Mouse (Mus musculus): ENCODE results near the gene Itga9. TPM values are rescaled to one million over a fixed set of nuclear protein-coding genes. Genes with fewer than 3 reads are reported as not detected.
"Not testable (repeated sequence)": the region's sequence is repeated elsewhere in the genome, so short reads cannot be mapped to it uniquely, and the experiment has no call there.

Gene Itga9
- polyA plus RNA-seq, 2 experiments: 1.4 to 2.8 TPM

GRCm38 (mm10) chr9:118590230-118590629 lies 16.3 kb upstream of the Itga9 start:
- Histone ChIP-seq H3K27ac (no peak overlapping the region), H3K4me2 (ENCODE audit: low read depth) (no peak overlapping the region), H3K4me3 (ENCODE audit: insufficient read depth in 1 of 2, low read depth in 2 of 2, low read length in 2 of 2) (no peak overlapping the region), H3K36me3 (replicated peaks; ENCODE audit: control insufficient read depth, insufficient read depth, low read depth) (no peaks in the 10 kb centered on the region), H3K9me3 (ENCODE audit: control insufficient read depth, low read length) (no peaks in the 10 kb centered on the region), H3K4me1 (replicated peaks; ENCODE audit: control insufficient read depth in 2 of 2, insufficient read depth in 2 of 2, low read length in 1 of 2) (peaks cover 0 to 12% of the 10 kb centered on the region in 2 experiments; a peak in 1 of 4 replicates), H3K9ac (replicated peaks) (no peak overlapping the region), H3K27me3 (ENCODE audit: control insufficient read depth, insufficient read depth, low read length) (no peaks in the 10 kb centered on the region)
- ATAC-seq (ENCODE audit: insufficient read depth): no peak
- no peak for DNase-seq (ENCODE audit: low read depth in 3 of 3, low spot score in 3 of 3)
- WGBS (ENCODE audit: insufficient replicate concordance): 12% methylated on average over 7 of the region's 7 CpGs
- TF ChIP-seq CTCF (IDR thresholded peaks at IDR 0.05; ENCODE audit: low read depth): no peak
- no peak for TF ChIP-seq EP300 (IDR thresholded peaks at IDR 0.05; ENCODE audit: low read depth)

GRCm38 (mm10) chr9:118591633-118592032 lies 14.9 kb upstream of the Itga9 start:
- H3K36me3 ChIP-seq (replicated peaks; ENCODE audit: control insufficient read depth, insufficient read depth, low read depth): no peaks in the 10 kb centered on the region
- no peaks in the 10 kb centered on the region for H3K27me3 ChIP-seq (ENCODE audit: control insufficient read depth, insufficient read depth, low read length)
- H3K4me3 ChIP-seq (ENCODE audit: insufficient read depth in 1 of 2, low read depth in 2 of 2, low read length in 2 of 2): no peak overlapping the region
- DNase-seq (ENCODE audit: low read depth in 3 of 3, low spot score in 3 of 3) (no peak), ATAC-seq (ENCODE audit: insufficient read depth) (no peak)
- H3K27ac ChIP-seq: no peak overlapping the region
- WGBS (ENCODE audit: insufficient replicate concordance): 66% methylated on average over 6 of the region's 6 CpGs
- TF ChIP-seq CTCF (IDR thresholded peaks at IDR 0.05; ENCODE audit: low read depth) (no peak), EP300 (IDR thresholded peaks at IDR 0.05; ENCODE audit: low read depth) (no peak)
- no peaks in the 10 kb centered on the region for H3K9me3 ChIP-seq (ENCODE audit: control insufficient read depth, low read length)
- peaks cover 0 to 12% of the 10 kb centered on the region in 2 experiments; a peak in 1 of 4 replicates for H3K4me1 ChIP-seq (replicated peaks; ENCODE audit: control insufficient read depth in 2 of 2, insufficient read depth in 2 of 2, low read length in 1 of 2)
- no peak overlapping the region for H3K9ac ChIP-seq (replicated peaks)
- no peak overlapping the region for H3K4me2 ChIP-seq (ENCODE audit: low read depth)

GRCm38 (mm10) chr9:118592585-118593249 lies 13.8 kb upstream of the Itga9 start:
- Histone ChIP-seq H3K4me3 (ENCODE audit: insufficient read depth in 1 of 2, low read depth in 2 of 2, low read length in 2 of 2) (no peak overlapping the region), H3K27ac (no peak overlapping the region), H3K36me3 (replicated peaks; ENCODE audit: control insufficient read depth, insufficient read depth, low read depth) (no peaks in the 10 kb centered on the region), H3K9ac (replicated peaks) (no peak overlapping the region), H3K9me3 (ENCODE audit: control insufficient read depth, low read length) (no peaks in the 10 kb centered on the region), H3K4me2 (ENCODE audit: low read depth) (peak overlapping the region; percentile 32; the same call in 1 of the 2 replicates), H3K4me1 (replicated peaks; ENCODE audit: control insufficient read depth in 2 of 2, insufficient read depth in 2 of 2, low read length in 1 of 2) (peaks cover 0 to 10% of the 10 kb centered on the region in 2 experiments; a peak in 1 of 4 replicates), H3K27me3 (ENCODE audit: control insufficient read depth, insufficient read depth, low read length) (no peaks in the 10 kb centered on the region)
- WGBS (ENCODE audit: insufficient replicate concordance): 43% methylated on average over 13 of the region's 13 CpGs
- no peak for TF ChIP-seq EP300 (IDR thresholded peaks at IDR 0.05; ENCODE audit: low read depth)
- no peak for TF ChIP-seq CTCF (IDR thresholded peaks at IDR 0.05; ENCODE audit: low read depth)
- ATAC-seq (ENCODE audit: insufficient read depth) (peak; percentile 44; the same call in 1 of the 2 replicates), DNase-seq (ENCODE audit: low read depth in 3 of 3, low spot score in 3 of 3) (no peak)

GRCm38 (mm10) chr9:118593443-118593842 lies 13.0 kb upstream of the Itga9 start:
- no peak for TF ChIP-seq EP300 (IDR thresholded peaks at IDR 0.05; ENCODE audit: low read depth)
- no peak for TF ChIP-seq CTCF (IDR thresholded peaks at IDR 0.05; ENCODE audit: low read depth)
- Histone ChIP-seq H3K4me2 (ENCODE audit: low read depth) (no peak overlapping the region), H3K36me3 (replicated peaks; ENCODE audit: control insufficient read depth, insufficient read depth, low read depth) (no peaks in the 10 kb centered on the region), H3K27me3 (ENCODE audit: control insufficient read depth, insufficient read depth, low read length) (no peaks in the 10 kb centered on the region), H3K4me3 (ENCODE audit: insufficient read depth in 1 of 2, low read depth in 2 of 2, low read length in 2 of 2) (no peak overlapping the region), H3K27ac (no peak overlapping the region), H3K9me3 (ENCODE audit: control insufficient read depth, low read length) (no peaks in the 10 kb centered on the region), H3K4me1 (replicated peaks; ENCODE audit: control insufficient read depth in 2 of 2, insufficient read depth in 2 of 2, low read length in 1 of 2) (peaks cover 0 to 10% of the 10 kb centered on the region in 2 experiments; a peak in 1 of 4 replicates), H3K9ac (replicated peaks) (no peak overlapping the region)
- ATAC-seq (ENCODE audit: insufficient read depth) (no peak), DNase-seq (ENCODE audit: low read depth in 3 of 3, low spot score in 3 of 3) (no peak)
- WGBS (ENCODE audit: insufficient replicate concordance): 72% methylated on average over 8 of the region's 8 CpGs

GRCm38 (mm10) chr9:118596767-118597166 lies 9.7 kb upstream of the Itga9 start:
- Histone ChIP-seq H3K27ac (no peak overlapping the region), H3K9ac (replicated peaks) (no peak overlapping the region), H3K4me2 (ENCODE audit: low read depth) (no peak overlapping the region), H3K36me3 (replicated peaks; ENCODE audit: control insufficient read depth, insufficient read depth, low read depth) (no peaks in the 10 kb centered on the region), H3K27me3 (ENCODE audit: control insufficient read depth, insufficient read depth, low read length) (no peaks in the 10 kb centered on the region), H3K9me3 (ENCODE audit: control insufficient read depth, low read length) (no peaks in the 10 kb centered on the region), H3K4me3 (ENCODE audit: insufficient read depth in 1 of 2, low read depth in 2 of 2, low read length in 2 of 2) (no peak overlapping the region), H3K4me1 (replicated peaks; ENCODE audit: control insufficient read depth in 2 of 2, insufficient read depth in 2 of 2, low read length in 1 of 2) (peaks cover 0 to 5% of the 10 kb centered on the region in 2 experiments; a peak in 1 of 4 replicates)
- WGBS (ENCODE audit: insufficient replicate concordance): 58% methylated on average over 7 of the region's 7 CpGs
- DNase-seq (ENCODE audit: low read depth in 3 of 3, low spot score in 3 of 3): no peak
- ATAC-seq (ENCODE audit: insufficient read depth): no peak
- TF ChIP-seq EP300 (IDR thresholded peaks at IDR 0.05; ENCODE audit: low read depth) (no peak), CTCF (IDR thresholded peaks at IDR 0.05; ENCODE audit: low read depth) (no peak)

GRCm38 (mm10) chr9:118600393-118600792 lies 6.1 kb upstream of the Itga9 start:
- not testable (repeated sequence) for H3K4me3 ChIP-seq (ENCODE audit: insufficient read depth in 1 of 2, low read depth in 2 of 2, low read length in 2 of 2); H3K4me2 ChIP-seq (ENCODE audit: low read depth); H3K36me3 ChIP-seq (replicated peaks; ENCODE audit: control insufficient read depth, insufficient read depth, low read depth); H3K9ac ChIP-seq (replicated peaks); H3K27ac ChIP-seq; ATAC-seq (ENCODE audit: insufficient read depth); DNase-seq (ENCODE audit: low read depth in 3 of 3, low spot score in 3 of 3); H3K27me3 ChIP-seq (ENCODE audit: control insufficient read depth, insufficient read depth, low read length); H3K9me3 ChIP-seq (ENCODE audit: control insufficient read depth, low read length); H3K4me1 ChIP-seq (replicated peaks; ENCODE audit: control insufficient read depth in 2 of 2, insufficient read depth in 2 of 2, low read length in 1 of 2)
- 67% methylated on average over 3 of the region's 3 CpGs for WGBS (ENCODE audit: insufficient replicate concordance)

Measured in liver, embryonic 14.5 days (tissue).